Mouse (Mus musculus): ENCODE measurements around the gene Erich6b.

Gene Erich6b

DNA sequence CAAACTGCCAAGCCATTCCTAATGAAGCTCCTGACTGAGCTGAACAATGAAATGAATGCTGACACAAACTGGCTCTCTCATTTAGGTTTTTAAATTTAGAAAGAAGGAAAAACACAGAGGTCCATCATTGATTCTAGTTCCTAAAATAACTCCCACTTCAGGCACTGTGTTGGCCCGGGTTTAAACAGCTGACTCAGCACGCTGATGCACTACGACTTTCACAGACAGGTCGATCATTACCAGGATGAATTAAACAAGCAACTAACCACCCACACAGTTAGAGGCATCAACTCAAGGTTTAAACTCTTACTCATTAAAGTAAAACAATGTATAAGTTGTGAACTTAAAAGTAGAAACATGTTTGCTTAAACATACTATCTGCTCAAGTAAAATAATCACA is 64.6 kb downstream of the Erich6b start:
- DNase-seq (ENCODE audit: low read depth in 1 of 2, low spot score in 2 of 2) = no peak

DNA sequence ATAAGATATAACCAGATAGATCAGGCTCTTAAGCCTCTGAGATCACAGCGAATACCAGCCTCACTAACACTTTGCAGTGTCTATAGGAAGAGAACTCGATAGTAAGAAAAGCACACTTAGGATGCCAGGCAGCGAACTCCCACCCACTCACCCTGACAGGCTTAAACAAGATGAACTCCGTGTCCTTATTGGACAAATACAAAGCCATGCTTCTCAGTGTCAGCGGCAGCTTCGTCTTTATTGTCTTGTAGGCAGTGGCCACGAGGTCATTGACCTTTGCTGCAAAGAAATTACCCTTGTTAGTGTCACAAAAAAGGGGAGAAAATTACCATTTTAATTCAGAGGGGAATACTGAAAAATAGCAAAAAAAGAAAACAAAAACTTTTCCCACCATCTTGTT is 65.7 kb downstream of the Erich6b start:
- DNase-seq (ENCODE audit: low read depth in 1 of 2, low spot score in 2 of 2) = no peak

DNA sequence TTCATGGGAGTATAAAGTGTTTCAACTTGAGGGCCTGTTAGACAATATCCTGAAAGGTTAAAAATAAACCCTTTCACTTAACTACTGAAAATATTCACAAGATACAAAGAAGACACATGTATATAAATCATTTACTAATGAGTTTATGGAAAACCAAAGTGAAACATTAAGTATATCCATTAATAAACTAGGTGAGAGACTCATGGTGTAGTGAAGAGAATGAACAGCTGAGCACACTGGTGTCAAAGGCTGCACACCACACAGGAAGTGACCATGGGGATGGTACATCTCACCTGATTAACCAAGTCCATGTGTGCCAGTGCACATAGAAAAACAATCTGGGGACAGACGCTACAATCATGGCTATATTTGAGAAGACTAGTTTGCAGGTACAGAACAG is 66.9 kb downstream of the Erich6b start:
- no peak for DNase-seq (ENCODE audit: low read depth in 1 of 2, low spot score in 2 of 2)

DNA sequence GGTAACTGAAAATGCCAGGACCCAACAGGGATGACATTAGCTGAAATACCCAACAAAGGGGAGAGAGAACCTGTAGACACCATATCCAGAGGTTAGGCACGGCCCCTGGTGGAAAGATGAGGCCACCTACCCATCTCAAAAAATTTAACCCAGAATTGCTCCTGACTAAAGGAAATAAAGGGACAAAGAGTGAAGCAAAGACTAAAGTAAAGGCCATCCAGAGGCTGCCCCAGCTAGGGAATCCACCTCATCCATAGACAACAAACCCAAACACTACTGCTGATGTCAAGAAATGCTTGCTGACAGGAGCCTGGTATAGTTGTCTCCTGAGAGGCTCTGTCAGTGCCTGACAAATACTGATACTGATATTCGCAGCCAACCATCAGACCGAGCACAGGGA is 69.7 kb downstream of the Erich6b start:
- DNase-seq (ENCODE audit: low read depth in 1 of 2, low spot score in 2 of 2) = no peak

DNA sequence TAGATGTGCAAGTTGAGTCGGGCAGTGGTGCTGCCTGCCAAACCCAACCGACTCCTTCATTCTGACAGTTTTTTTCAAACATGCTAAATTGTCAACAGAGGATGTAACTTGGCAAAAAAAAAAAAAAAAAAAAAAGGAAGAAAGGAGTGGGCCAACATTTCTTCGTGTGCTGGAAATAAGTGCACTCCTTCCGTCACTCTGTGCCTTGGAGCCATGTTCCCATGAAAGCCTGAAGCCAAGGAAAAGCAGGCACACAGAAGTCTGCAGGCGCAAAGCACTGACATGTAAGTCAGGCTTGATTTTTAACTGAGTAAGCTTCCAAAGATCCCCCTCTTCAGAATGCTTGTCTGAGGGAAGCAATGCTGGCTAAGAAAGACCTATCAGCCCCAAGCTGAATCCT is 70.6 kb downstream of the Erich6b start:
- no peak for DNase-seq (ENCODE audit: low read depth in 1 of 2, low spot score in 2 of 2)

DNA sequence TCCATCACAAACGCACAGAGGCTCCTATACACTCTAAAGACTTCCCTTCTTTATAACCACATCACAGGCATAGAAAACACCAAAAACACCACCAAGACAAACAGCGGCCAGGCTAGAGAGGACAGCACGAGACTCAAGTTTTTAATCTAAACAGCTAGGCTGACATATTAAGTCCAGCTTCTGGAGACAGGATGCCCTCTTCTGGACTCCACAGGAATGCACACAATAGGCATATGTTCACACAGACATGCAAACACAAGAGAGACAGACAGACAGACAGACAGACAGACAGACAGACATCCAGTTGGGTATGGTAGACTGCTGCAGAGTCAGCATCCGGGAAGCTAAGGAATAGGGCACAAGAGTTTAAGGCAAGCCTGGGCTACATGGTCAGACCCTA is 71.6 kb downstream of the Erich6b start:
- DNase-seq (ENCODE audit: low read depth in 1 of 2, low spot score in 2 of 2) = no peak

DNA sequence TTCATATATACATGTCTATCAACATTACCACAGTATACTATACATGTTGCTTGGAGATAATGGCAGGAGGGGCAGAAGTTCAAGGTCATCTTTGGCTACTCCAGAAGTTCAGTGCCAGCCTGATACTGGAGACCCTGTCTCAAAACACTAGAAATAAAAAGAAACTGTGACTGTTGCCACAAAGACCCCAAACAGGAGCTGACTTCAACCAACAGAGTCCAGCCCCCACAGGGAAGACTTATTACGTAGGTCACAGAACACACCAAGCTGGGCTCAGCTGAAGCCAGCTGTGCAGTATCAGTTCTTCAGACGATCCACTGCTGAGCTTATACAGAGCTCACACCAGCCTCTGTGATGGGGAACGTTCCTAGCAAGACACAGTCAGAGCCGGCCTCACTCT is 74.4 kb downstream of the Erich6b start:
- DNase-seq (ENCODE audit: low read depth in 1 of 2, low spot score in 2 of 2) = no peak

Data from monocyte, adult 2 months (primary cell).